Mouse (Mus musculus) inflammation-experienced regulatory T-cells, adult 6 months (primary cell): ENCODE data around the gene Sh3pxd2a. TPM values are rescaled to one million over a fixed set of nuclear protein-coding genes. Genes with fewer than 3 reads are reported as not detected.

Source experiments
- ATAC-seq: one replicate; pipeline ENCODE4 v1.8.0; 2017
- polyA plus RNA-seq, 3 experiments: library from polyadenylated mRNA; unstranded; fragments of 100-300 nt; shearing (Covaris generic); gene quantifications; one replicate each; pipeline ENCODE4 v1.2.1; 2017

Sh3pxd2a gene
- polyA plus RNA-seq, 3 experiments from 2014 or later, result 0.30 to 0.87 (median 0.54) TPM

GRCm38 (mm10) chr19:47266070-47266801 lies 198.0 kb downstream of the Sh3pxd2a start:
- ATAC-seq, result no peak

- ATAC-seq, result no peak
Measured at GRCm38 (mm10) chr19:47264322-47265092, 199.7 kb downstream of the Sh3pxd2a start.

DNA sequence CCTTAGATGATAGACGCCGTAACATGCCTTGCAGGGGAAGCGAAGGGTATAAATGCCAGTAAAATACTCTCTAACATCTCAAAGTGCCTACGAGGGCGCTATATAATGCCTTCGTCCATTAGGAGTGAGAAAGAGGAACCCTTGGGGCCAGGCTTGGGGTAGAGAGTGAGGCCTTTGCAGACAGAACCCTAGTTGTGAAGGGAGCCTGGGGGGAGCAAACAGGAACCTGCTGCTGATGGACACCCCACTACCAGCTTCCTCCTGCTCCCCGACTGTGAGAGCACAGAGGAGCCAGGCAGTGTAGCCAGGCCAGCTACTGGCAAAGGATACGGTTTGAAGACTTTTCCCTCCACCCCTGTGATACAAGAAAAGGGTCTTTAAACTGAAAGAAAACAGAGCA lies 200.6 kb downstream of the Sh3pxd2a start:
- no peak for ATAC-seq

GRCm38 (mm10) chr19:47261196-47261595 lies 203.0 kb downstream of the Sh3pxd2a start:
- ATAC-seq, result no peak

GRCm38 (mm10) chr19:47259581-47259980 lies 204.6 kb downstream of the Sh3pxd2a start:
- no peak for ATAC-seq

DNA sequence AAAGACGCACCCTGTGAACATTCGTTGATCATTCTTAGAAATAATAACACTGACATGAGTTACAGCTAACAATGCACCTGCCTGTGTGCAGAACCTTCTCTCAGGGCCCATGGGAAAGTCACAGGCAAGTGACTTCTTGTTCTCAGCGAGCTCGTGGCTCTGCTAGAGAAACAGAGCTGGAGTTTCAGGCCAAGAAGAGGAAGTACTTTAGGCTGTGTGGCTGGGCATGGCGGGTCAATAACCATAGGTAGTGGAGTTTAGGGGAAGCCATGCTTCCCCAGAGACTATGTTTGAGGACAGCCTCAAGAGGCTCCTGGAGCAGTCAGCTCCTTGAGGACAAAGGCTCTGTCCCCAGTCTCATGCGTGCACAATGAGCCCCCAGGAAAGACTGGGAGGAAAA lies 208.3 kb downstream of the Sh3pxd2a start:
- ATAC-seq, result no peak

DNA sequence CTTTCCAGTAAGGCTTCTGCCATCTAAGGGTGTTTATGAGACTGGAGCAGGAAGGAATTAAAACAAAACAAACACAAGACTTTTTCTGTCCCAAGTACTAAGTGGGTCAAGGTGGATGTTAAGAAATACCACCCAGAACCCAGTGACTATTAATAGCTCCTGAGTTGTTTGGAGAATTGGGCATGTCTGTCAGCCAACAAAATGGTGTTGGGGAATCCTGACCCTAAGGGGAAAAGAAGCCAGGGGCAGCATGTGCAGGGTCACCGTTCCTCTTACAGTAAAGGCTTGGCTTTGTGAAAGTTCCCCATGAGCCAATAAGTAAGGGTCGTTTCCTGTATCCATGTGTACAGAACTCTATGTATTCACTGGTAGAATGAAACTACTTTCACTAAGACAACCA lies 209.2 kb downstream of the Sh3pxd2a start:
- ATAC-seq, result no peak

DNA sequence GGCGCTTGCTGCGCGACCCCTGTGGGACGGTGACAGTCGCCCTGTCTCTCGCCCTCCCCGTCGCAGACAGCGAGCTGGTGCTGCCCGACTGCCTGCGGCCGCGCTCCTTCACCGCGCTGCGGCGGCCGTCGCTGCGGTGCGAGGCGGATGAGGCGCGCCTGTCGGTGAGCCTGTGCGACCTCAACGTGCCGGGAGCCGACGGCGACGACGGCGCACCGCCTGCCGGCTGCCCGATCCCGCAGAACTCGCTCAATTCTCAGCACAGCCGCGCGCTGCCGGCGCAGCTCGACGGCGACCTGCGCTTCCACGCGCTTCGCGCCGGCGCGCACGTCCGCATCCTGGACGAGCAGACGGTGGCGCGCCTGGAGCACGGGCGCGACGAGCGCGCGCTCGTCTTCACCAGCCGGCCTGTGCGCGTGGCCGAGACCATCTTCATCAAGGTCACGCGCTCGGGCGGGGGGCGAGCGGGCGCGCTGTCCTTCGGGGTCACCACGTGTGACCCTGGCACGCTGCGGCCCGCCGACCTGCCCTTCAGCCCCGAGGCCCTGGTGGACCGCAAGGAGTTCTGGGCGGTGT lies 211.1 kb downstream of the Sh3pxd2a start:
- ATAC-seq, result no peak

DNA sequence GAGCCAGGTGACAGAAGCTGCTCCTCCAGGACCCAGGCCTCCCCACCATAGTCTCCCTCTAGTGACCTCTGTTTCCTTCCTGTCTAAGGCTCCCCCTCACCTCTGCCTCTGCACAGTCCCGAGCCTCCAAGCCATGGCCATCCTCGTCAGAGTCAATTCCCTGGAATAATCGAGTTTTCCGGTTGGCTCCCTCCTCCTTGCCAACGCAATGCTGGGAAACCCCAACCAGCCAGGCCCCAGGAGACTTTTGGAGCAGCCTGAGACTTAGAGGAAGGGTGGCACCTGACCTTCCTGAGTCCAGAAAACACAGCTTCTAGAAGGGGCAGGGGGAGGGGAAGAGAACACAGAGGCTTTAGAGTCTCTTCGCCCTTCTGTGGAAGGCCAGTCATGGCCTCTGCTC lies 213.3 kb downstream of the Sh3pxd2a start:
- no peak for ATAC-seq

GRCm38 (mm10) chr19:47248906-47249568 lies 215.2 kb downstream of the Sh3pxd2a start:
- no peak for ATAC-seq

DNA sequence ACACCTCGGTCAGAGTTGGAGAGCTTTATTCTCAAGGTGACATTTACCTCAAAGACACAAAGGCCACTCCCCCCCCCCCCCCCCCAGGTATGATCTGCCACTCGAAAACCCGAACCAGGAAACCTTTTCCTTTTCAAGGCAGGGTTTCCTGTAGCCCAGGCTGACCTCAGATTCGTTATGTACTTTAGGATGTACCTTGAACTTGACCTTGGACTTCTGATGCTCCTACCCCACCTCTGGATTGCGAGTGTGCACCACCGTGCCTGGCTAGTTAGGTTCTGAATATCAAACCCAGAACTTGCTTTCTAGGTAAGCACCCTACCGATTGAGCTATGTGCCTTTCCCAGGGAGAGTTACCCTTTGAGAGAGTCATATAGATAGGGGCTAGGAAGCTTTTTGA lies 215.9 kb downstream of the Sh3pxd2a start:
- ATAC-seq, result no peak

GRCm38 (mm10) chr19:47247791-47248190 lies 216.4 kb downstream of the Sh3pxd2a start:
- ATAC-seq, result no peak

DNA sequence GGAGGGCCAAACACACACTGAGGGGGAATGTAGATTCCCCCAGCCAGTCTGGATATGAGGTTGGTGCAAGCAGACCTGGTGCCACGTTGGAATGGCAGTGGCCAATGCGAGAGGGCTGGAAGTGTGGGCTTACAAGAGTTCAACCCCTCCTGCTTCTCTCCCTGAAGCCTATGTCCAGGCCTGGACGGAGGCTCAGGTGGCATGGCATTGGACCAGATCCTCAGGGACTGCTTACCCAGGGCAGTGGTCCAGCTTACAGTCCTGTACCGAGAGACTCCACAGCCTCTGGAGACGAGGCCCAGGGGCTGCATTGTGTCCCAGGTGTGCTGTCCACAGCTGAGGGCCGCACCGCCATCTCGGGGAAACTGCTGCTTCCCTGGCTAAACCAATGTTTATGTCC lies 218.7 kb downstream of the Sh3pxd2a start:
- ATAC-seq, result no peak

GRCm38 (mm10) chr19:47242227-47242626 lies 222.0 kb downstream of the Sh3pxd2a start:
- no peak for ATAC-seq

DNA sequence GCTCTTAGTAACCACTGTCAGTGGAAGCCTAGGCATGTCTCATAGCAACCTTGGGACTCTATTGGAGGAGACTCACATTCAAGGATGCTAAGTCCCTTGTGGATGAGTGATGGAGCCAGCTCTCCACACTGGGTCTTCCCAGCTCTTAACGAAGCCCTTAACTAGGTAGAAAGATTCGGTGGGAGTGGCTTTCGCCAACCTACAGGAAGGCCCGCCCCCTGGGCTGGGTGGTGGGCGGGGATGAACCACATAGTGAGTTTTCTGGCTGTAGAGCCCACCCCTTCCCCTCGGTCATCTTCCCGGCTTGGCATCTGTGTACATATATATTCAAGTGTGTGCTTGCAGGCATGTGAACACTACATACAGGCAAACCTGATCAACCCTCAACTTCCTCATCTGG lies 223.2 kb downstream of the Sh3pxd2a start:
- ATAC-seq, result no peak

DNA sequence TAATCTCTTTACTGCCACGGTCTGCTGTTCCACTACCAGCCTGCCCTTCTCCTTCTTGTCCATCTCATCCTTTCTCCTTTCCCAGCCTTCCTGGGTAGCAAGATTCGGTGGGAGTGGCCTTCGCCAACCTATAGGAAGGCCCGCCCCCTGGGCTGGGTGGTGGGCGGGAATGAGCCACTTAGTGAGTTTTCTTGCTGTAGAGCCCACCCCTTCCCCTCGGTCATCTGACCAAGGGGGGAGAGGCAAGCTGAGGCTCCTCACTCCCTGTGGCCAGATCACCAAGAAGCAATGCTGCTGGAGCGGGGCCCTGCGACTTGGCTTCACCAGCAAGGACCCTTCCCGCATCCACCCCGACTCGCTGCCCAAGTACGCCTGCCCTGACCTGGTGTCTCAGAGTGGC lies 224.1 kb downstream of the Sh3pxd2a start:
- ATAC-seq, result no peak

DNA sequence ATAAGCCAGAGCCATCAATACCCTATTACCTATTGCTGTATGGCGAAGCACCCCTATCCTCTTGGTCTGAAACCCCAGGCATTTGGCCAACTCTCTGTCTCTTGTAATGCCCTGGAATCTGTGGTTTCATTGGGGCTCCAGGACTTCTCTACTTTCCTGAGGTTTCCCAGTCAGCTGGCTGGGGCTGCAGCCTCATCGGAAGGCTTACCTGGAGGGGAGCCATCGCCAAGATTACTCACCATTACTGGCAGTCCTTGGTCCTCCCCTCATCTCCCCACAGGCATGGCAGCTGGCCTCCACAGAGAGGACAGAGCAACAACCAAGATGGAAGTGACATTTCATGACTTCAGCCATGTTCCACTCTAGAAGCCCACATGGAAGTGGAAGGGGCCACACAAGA lies 231.1 kb downstream of the Sh3pxd2a start:
- no peak for ATAC-seq

DNA sequence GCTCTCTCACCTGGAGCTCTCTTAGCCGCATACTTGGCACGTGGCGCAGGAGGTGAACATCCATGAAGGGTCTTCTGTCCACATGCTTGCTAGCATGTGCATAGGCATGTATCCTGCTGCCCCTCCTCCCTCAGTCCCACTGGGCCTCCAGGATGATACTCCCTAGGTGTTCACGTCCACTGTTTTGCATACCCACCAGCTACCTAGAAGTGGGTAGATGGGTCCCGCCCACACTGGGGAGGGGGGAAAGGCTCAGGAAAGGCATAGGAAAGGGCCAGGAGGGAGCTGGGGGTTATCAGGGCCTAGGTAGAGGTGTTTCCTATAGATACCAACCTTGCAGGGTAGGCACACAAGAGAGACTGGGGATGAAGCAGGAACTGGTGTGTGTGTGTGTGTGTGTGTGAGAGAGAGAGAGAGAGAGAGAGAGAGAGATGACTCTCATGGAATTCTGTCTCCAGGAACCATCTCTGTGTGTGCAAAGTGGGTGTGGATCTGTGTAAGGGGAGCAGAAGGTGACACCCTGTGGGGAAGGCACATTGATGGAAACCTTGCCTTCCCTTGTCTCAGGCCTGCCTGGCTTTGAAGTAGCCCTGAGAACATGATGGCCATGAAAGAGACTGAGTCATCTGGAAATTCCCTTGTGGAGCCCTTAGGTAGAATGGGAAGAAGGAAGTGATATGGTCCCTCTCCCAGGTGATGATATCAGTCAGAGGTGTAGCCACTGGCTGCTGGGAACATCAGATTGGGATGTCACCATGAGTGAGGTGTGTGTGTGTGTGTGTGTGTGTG lies 231.9 kb downstream of the Sh3pxd2a start:
- ATAC-seq, result no peak

GRCm38 (mm10) chr19:47231389-47231788 lies 232.8 kb downstream of the Sh3pxd2a start:
- ATAC-seq, result no peak

- ATAC-seq, result no peak
Measured at GRCm38 (mm10) chr19:47230682-47231081, 233.5 kb downstream of the Sh3pxd2a start.

GRCm38 (mm10) chr19:47230082-47230481 lies 234.1 kb downstream of the Sh3pxd2a start:
- no peak for ATAC-seq

GRCm38 (mm10) chr19:47229461-47229860 lies 234.7 kb downstream of the Sh3pxd2a start:
- no peak for ATAC-seq
